Mouse (Mus musculus): ENCODE data around the gene Chst15. TPM values are rescaled to one million over a fixed set of nuclear protein-coding genes. Genes with fewer than 3 reads are reported as not detected.
A peak's percentile ranks its signal among the peaks of the same experiment; 100 is the strongest.

The Chst15 gene
- total RNA-seq, 2 experiments from 2014 or later: 33.8 to 37.6 TPM

GRCm38 (mm10) chr7:132269661-132270060 lies 47.4 kb downstream of the Chst15 start:
- DNase-seq (ENCODE audit: low spot score in 2 of 2): no peak

- no peak for DNase-seq (ENCODE audit: low spot score in 2 of 2)
Observed at GRCm38 (mm10) chr7:132267721-132268498, 49.1 kb downstream of the Chst15 start.

GRCm38 (mm10) chr7:132264763-132265162 lies 52.3 kb downstream of the Chst15 start:
- no peak for DNase-seq (ENCODE audit: low spot score in 2 of 2)

GRCm38 (mm10) chr7:132263186-132263585 lies 53.8 kb downstream of the Chst15 start:
- DNase-seq (ENCODE audit: low spot score in 2 of 2): no peak

DNA sequence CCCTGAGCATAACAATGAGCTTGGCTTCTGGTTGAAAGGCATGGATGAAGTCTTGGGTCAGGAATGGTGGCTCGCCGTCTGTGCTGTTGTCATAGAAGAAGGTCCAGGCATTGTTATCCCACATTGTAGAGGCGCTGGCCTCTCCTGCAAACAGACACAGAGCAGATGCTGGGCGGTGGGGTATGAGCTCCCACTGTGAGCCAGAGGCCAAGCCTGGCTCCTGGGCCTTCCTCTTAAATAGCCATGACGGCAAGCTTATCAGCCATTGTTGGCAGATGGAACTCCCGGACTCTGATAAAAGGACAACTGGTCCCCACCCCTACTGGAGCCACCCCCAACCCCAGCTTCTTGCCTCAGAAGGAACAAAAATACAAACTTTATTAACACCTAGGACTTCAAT lies 54.3 kb downstream of the Chst15 start:
- no peak for DNase-seq (ENCODE audit: low spot score in 2 of 2)

DNA sequence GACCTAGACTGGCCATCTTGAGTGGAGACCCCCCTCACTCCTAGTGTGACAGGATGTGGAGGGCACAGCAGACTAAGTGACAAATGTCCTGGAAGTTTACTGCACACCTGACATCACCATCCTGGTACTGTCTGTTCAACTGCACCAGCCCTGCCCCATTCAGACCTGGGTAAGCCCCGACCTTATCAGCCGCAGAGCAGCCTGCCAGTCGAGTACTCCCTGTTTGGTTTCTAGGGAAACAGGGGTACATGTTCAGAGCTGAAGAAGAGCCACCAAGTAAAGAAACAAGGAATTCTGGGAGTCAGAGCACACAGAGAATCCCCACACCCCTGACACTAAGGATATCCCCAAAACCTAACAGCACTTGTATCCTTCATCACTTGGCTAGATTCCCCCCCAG lies 55.1 kb downstream of the Chst15 start:
- DNase-seq (ENCODE audit: low spot score in 2 of 2): no peak

- no peak for DNase-seq (ENCODE audit: low spot score in 2 of 2)
Observed at GRCm38 (mm10) chr7:132260632-132261031, 56.4 kb downstream of the Chst15 start.

- peak in 1 of 2 experiments; percentile 63 for DNase-seq (ENCODE audit: low spot score in 2 of 2)
Observed at GRCm38 (mm10) chr7:132258817-132259216, 58.2 kb downstream of the Chst15 start.

DNA sequence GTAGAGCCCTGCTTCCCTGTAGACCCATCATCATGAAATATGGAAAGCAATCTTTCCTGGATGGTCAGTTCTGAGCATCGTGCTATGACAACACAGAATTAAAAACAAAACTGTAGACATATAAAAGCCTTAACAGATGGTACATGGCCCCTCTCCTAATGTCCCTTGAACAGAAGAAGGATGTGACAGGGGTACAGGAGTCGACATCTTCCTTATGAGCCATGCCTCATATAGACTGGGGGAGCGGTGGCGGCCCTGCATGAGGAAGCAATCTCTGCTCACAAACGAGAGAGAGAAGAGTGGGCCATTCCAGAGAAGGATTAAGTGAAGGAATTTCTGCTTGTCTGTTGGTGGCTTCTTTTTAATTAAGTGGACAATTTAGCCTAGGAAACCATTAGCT lies 58.8 kb downstream of the Chst15 start:
- DNase-seq (ENCODE audit: low spot score in 2 of 2): no peak

- peak; percentile 65 to 87 for DNase-seq (ENCODE audit: low spot score in 2 of 2)
Observed at GRCm38 (mm10) chr7:132253513-132253912, 63.5 kb downstream of the Chst15 start.

- no peak for DNase-seq (ENCODE audit: low spot score in 2 of 2)
Observed at GRCm38 (mm10) chr7:132253078-132253477, 64.0 kb downstream of the Chst15 start.

GRCm38 (mm10) chr7:132249563-132250119 lies 67.4 kb downstream of the Chst15 start:
- DNase-seq (ENCODE audit: low spot score in 2 of 2): no peak

- DNase-seq (ENCODE audit: low spot score in 2 of 2): peak in 1 of 2 experiments; percentile 36
Observed at GRCm38 (mm10) chr7:132247567-132247966, 69.5 kb downstream of the Chst15 start.

- DNase-seq (ENCODE audit: low spot score in 2 of 2): no peak
Observed at GRCm38 (mm10) chr7:132247091-132247490, 69.9 kb downstream of the Chst15 start.

GRCm38 (mm10) chr7:132245730-132246129 lies 71.3 kb downstream of the Chst15 start:
- no peak for DNase-seq (ENCODE audit: low spot score in 2 of 2)

DNA sequence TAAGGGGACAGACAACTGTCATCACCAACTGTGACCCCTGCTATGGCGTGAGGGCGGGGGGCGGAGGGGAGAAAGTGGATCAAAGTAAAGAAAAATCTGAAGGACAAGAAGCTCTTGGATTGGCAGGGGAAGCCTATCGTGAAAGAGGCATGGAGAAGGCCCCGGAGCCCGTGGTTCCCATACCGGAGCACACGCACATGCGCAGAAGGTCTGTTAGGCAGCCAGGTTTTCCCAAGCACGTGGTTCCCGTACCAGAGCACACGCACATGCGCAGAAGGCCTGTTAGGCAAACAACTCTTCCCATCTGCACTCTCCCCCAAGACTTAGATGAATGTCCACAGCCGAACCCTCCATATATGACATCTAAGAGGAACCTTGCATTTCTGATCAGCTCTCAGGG lies 72.4 kb downstream of the Chst15 start:
- DNase-seq (ENCODE audit: low spot score in 2 of 2): no peak

DNA sequence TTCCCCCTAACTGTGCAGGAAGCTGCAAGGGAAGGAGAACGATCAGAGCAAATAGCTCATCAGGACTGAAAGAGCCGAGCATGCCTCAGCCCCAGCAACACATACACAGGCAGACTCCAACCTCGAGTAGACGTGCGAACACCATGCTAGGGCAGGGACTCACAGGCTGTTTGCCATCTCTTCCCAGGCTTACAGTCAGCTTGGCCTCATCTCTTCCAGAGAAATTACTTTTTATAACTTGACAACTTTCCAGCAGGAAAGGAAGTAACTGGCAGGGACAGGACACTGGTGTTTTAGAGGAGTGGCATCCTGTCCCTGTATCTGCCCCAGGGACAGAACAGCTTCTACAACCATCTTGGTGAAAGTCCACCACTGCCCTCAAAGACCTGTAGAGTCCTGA lies 73.8 kb downstream of the Chst15 start:
- DNase-seq (ENCODE audit: low spot score in 2 of 2): no peak

DNA sequence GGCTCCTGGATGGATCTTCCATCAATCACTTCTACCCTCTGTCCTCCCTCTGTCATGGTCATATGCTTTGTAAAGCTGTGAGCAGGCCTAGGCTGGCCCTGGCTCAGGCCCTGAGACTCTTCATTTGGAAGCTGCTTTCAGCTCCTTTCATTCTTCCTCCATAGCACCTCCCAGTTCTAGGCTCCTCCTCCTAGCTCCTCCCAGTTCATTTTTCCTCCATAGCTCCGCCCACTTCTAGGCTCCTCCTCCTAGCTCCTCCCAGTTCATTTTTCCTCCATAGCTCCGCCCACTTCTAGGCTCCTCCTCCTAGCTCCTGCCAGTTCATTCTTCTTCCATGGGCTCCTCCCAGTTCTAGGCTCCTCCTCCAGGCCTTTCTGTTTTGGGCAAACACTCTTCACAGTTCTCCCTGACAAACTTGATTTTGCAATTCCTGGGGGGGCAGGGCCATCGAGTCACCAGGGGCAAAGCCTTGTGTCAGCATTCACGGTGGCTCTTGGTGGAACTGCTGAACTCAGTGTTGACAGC lies 74.3 kb downstream of the Chst15 start:
- no peak for DNase-seq (ENCODE audit: low spot score in 2 of 2)

DNA sequence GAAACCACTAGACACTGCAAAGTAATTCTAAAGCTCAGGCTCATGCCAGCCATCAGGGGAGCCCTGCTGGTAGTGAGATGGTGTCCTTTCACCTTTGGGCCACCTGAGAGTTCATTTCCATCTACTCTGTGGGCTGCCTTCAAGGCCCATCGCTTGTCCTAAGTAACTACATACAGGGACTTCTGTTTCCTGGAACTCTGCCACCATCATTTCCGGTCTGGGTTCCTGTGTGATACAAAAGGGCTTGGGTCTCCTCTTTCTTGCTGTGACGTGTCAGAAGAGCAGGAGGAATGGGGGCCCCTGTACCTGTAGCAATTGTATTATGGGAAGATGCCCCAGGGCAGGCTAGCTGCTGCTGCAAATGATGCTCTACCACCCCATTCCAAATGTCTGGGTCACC lies 78.1 kb downstream of the Chst15 start:
- DNase-seq (ENCODE audit: low spot score in 2 of 2): no peak

- DNase-seq (ENCODE audit: low spot score in 2 of 2): no peak
Observed at GRCm38 (mm10) chr7:132237191-132237590, 79.8 kb downstream of the Chst15 start.

DNA sequence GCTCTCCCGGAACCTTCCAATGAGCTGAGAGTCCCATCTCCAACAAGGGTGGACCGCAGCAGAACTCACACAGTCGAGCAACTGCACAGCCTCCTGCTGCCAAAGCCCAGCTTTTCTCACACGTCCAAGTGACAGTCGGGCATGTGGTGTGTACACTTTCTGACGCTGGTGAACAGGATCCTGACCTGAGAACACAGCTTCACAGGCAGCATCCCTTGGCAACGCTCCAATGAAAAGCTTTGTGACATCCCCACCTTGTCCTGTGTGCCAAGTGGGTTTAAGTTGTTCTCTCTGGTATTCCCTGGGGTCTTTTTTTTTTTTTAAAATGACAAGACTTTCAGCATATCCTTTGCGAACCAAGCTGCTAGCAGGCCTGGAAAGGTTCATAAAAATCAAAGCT lies 80.2 kb downstream of the Chst15 start:
- peak in 1 of 2 experiments; percentile 29 for DNase-seq (ENCODE audit: low spot score in 2 of 2)

DNA sequence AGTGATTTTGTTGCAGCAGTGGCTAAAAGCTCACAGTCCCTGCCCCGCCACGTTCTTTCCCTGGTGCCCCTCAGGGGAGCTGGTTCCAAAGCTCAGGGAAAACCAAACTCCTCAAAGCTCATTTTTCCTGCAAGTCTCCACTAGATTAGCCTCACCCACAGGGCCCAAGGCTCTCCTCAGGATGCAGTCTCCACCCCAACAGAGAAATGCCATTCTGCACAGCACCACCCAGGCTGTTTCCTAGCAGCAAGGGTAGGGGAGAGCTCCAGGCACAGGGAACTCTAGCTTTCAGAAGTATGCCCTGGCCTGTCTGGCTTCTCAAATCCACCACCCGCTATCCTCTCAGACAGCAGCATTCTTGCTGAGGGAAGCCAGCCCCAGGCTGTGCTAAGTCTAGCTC lies 82.8 kb downstream of the Chst15 start:
- DNase-seq (ENCODE audit: low spot score in 2 of 2): no peak

GRCm38 (mm10) chr7:132233732-132234131 lies 83.3 kb downstream of the Chst15 start:
- DNase-seq (ENCODE audit: low spot score in 2 of 2): no peak
